In the genomic region with DNA sequence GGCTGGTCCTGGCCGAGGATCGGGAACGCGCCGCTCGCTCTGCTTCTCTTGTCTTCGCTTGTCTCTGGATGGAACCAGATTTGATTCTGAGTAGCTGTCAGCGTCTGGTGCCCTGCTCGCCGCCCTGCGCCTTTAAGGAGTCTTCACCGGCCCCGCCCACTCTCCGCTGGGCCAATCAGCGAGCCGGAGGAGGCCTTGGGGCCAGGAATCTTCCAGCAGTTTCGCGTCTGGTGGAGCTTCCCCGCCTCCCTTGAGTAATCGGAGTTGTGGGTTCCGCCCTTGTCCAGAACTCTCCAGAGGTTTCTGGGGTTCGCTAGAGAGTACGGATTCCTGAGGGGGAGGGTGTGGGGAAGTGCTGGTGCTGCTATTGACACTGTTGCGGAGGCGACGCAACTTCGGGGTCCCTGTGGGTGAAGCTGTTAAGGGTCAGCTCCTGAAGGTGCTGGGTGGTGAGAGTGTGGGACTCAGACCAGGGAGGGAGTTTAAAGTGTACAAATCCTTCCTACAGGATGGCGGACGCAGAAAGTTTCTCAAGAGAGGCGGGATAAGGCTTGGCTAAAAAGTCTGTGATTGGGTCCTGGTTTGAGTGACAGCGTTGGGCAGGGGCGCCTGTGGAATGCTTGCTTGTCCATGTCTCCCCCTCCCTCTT, we compare ENCODE assay signal across 8 mouse cellular contexts. TPM values are rescaled to one million over a fixed set of nuclear protein-coding genes. Genes with fewer than 3 reads are reported as not detected.
DNase-seq lines count a peak whose midpoint lies in the region; ATAC-seq and TF ChIP-seq lines count a peak whose summit lies in the region.
"Not testable (repeated sequence)": the region's sequence is repeated elsewhere in the genome, so short reads cannot be mapped to it uniquely, and the experiment has no call there.

Gene Hspa1b, minus strand, starts transcription at position 109 of the 649 bp plus-strand sequence.

- not testable (repeated sequence) for TF ChIP-seq CTCF in cortical plate, adult 2 months (IDR thresholded peaks at IDR 0.05; ENCODE audit: extremely low read depth, insufficient read depth, low read length); gastrocnemius, adult 2 months (IDR thresholded peaks at IDR 0.05)

- H3K4me1 ChIP-seq in cortical plate, adult 2 months (ENCODE audit: control insufficient read depth, insufficient read depth, low read length); hindbrain, embryonic 15.5 days (replicated peaks): not testable (repeated sequence)

- H3K9me3 ChIP-seq in hindbrain, embryonic 15.5 days: not testable (repeated sequence)

- DNase-seq in R1 (ENCODE audit: low read depth, low spot score): peak; percentile 93
- DNase-seq in gastrocnemius, adult 2 months: peak; percentile 85
- peak; percentile 83 to 85 for DNase-seq in layer of hippocampus, postnatal 36 days
- peak; percentile 84 for DNase-seq in lung, postnatal 14 days
- peak; percentile 84 for DNase-seq in ovary, postnatal 36 days (ENCODE audit: low spot score)
- DNase-seq in thymus, postnatal 25 days: peak; percentile 80

- TF ChIP-seq POLR2A in cortical plate, adult 2 months (IDR thresholded peaks at IDR 0.05; ENCODE audit: extremely low read depth, insufficient read depth, low read length): peak; percentile 77

- peaks cover 36% of the 10 kb centered on the region for H3K27me3 ChIP-seq in hindbrain, embryonic 15.5 days

- H3K9ac ChIP-seq in hindbrain, embryonic 15.5 days: peak within 1 kb of the TSS; percentile 33; the same call in 1 of the 2 replicates

- peak within 1 kb of the TSS; percentile 63 for H3K4me3 ChIP-seq in cortical plate, adult 2 months (ENCODE audit: insufficient read depth, low read length)
- H3K4me3 ChIP-seq in gastrocnemius, adult 2 months: peak within 1 kb of the TSS; percentile 83
- H3K4me3 ChIP-seq in hindbrain, embryonic 15.5 days: peak within 1 kb of the TSS; percentile 48

- intact Hi-C loops in gastrocnemius, adult 2 months (cut with DNase I): not testable (repeated sequence)

- 0% methylated on average over 29 of the region's 32 CpGs for WGBS in hindbrain, embryonic 15.5 days

- peak within 1 kb of the TSS; percentile 89 for H3K4me2 ChIP-seq in hindbrain, embryonic 15.5 days

- H3K36me3 ChIP-seq in hindbrain, embryonic 15.5 days: not testable (repeated sequence)

- H3K27ac ChIP-seq in cortical plate, adult 2 months (ENCODE audit: insufficient read depth, low read length): peak within 1 kb of the TSS; percentile 95
- peak within 1 kb of the TSS; percentile 95 for H3K27ac ChIP-seq in gastrocnemius, adult 2 months
- H3K27ac ChIP-seq in hindbrain, embryonic 15.5 days (replicated peaks): peak within 1 kb of the TSS; percentile 85

- ATAC-seq in hindbrain, embryonic 15.5 days (ENCODE audit: low FRiP score, low read depth): peak; percentile 92

RNA-seq across cellular contexts. Expression of gene Hspa1b, which starts in this region (rescaled TPM):
- polyA plus RNA-seq in cortical plate, adult 2 months (2012; rRNA removed): 8.4 and 11.6 TPM in 2 replicates
- 10 to 100 TPM in 1 of 2 experiments, 1 to 10 TPM in 1; 3.9 to 13.0 TPM for total RNA-seq in gastrocnemius, adult 2 months (2021)
- polyA plus RNA-seq in hindbrain, embryonic 15.5 days (2015; fragmentation: Nextera tagmentation; extraction: Ambion mirVana): 0.31 and 0.51 TPM in 2 replicates
- 10 to 100 TPM; 28.0 to 35.6 TPM for total RNA-seq in layer of hippocampus, postnatal 36 days (2021)

Comparison
In these comparisons a context has a peak if more than half of its experiments do, and no peak if none do; other contexts are left out.
1. Peak in every context shown above with its lines: DNase-seq, ATAC-seq, H3K4me3 ChIP-seq and H3K27ac ChIP-seq.
2. Peak in ATAC-seq, H3K4me3 ChIP-seq, H3K27ac ChIP-seq, H3K9ac ChIP-seq and H3K4me2 ChIP-seq in hindbrain, embryonic 15.5 days; RNA of the gene not detected or under 1 TPM.